Mouse (Mus musculus) gonadal fat pad, adult 2 months (tissue): ENCODE results near the gene Nxph1. TPM values are rescaled to one million over a fixed set of nuclear protein-coding genes. Genes with fewer than 3 reads are reported as not detected.

Source experiments
- DNase-seq: peaks from one replicate; pipeline ENCODE4 v3.0.0-alpha.2; 2012; ENCODE audit warnings: low read depth
- polyA plus RNA-seq: library from polyadenylated mRNA; depleted of rRNA; stranded (reverse); fragments of >200 nt; gene quantifications from 2 replicates; pipeline ENCODE4 v1.2.3, GENCODE M21; 2012

Gene Nxph1
- polyA plus RNA-seq, 1 experiment, result 0.28 TPM

- no peak for DNase-seq
Measured at GRCm38 (mm10) chr6:8970576-8970975, 22.3 kb downstream of the Nxph1 start.

GRCm38 (mm10) chr6:8979237-8979871 lies 31.1 kb downstream of the Nxph1 start:
- DNase-seq, result no peak

DNA sequence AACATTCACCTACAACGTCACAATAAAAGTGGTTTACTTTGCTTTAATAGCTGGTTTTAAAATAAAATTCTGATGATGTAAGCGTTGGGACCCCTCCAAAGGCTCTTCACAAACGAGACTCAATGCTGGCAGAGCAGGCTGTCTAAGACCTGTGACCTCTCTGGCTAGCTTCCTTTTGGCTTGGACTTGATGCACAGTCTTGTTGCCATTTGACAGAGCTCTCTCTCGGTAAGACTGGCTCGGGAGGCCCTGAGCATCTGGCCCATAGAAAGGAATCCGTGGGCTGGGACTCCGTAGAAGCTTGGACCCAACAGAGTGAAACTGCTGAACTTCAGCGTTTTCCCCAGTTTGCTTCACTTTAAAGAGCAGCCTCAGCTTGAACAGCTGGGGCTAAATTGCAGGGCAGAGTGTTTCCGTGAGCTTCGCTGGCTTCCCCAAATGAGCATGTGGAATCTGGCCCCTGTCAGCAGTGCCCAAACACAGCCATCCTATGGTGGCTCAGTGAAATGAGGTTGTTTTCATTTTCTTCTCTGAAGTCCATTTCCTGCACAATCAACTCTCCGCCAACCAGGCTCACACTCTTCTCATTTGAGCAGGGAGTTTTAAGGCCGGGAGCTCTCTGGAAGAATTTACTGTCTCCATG lies 48.2 kb downstream of the Nxph1 start:
- no peak for DNase-seq

GRCm38 (mm10) chr6:8997326-8997725 lies 49.1 kb downstream of the Nxph1 start:
- DNase-seq, result no peak

DNA sequence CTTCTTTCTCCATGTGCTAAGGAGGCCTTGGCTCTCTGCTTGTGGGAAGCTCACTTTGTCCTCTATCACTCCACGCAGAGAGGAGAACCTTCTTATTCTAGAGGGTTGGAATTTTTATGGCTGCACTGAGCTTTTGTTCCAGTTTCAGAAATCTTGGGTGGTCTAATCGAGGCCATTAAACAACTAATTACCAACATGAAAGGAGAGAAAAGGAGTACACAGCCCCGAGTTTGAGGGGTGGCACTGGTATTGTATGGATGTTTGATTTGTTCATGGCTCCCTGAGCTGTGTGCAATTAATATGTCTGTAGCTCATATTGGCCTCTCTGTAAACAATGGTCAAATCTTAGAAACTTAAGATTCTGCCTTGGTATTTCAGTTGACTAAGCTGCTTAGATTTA lies 54.5 kb downstream of the Nxph1 start:
- no peak for DNase-seq

DNA sequence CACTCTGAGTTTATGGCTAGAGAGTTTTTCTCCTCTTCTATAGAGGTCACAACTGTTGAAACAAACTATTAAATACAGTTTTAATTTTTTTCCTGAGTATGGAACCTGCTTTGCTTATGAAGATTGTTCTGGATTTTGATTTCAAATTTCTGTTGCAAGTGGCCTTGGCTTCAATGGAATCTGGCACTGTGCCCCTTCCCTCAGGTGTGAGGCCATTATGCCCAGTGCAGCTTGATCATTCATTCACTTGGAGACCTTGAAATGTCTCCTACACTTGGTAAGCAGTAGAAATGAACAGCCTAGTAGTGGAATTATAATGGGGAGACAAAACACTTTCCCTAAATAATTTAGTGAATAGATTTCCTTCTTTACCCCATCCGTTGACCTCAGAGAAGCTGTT lies 78.4 kb downstream of the Nxph1 start:
- no peak for DNase-seq

GRCm38 (mm10) chr6:9027146-9027545 lies 78.9 kb downstream of the Nxph1 start:
- DNase-seq, result no peak

- DNase-seq, result no peak
Measured at GRCm38 (mm10) chr6:9028501-9028900, 80.3 kb downstream of the Nxph1 start.

GRCm38 (mm10) chr6:9039286-9039685 lies 91.1 kb downstream of the Nxph1 start:
- DNase-seq, result no peak

GRCm38 (mm10) chr6:9040991-9041390 lies 92.8 kb downstream of the Nxph1 start:
- no peak for DNase-seq

DNA sequence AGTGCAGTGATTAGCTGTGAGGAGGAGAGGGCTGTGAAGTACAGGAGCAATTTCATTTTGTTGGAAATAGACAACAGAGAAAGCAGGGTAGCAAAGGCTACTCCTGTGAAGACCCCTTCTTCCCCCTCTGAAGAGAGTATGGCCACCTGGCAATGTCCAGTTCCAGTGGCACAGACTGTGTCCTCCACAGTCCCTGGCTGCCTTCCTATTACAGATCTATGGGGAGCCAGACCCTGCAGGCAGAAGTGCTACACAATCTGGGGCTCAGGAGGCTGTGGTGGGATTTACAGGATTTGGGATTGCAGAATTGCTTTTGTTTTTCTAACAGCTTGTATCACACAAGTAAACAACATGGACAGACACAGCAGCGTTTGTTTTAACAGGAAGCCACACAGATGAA lies 94.2 kb downstream of the Nxph1 start:
- DNase-seq, result no peak

DNA sequence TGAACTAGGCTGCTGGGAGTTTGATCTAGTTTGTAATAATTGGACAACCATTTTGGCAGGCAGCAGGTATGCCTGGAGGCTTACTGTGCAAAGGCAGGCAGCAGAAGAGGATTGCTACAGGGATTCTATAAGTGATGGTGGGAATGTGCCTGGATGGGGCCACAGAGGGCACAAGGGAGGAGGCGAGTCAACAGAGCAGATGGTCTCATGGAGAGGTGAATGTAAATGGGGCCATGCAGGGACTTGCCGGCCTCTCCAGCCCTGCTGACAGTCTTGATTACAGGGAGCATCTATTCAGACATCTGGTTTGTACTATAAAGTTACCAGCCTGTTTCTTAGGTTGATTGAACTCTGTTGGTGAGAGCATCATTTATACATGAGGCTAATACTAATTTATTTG lies 98.6 kb downstream of the Nxph1 start:
- DNase-seq, result no peak

- DNase-seq, result no peak
Measured at GRCm38 (mm10) chr6:9061261-9062105, 113.3 kb downstream of the Nxph1 start.

DNA sequence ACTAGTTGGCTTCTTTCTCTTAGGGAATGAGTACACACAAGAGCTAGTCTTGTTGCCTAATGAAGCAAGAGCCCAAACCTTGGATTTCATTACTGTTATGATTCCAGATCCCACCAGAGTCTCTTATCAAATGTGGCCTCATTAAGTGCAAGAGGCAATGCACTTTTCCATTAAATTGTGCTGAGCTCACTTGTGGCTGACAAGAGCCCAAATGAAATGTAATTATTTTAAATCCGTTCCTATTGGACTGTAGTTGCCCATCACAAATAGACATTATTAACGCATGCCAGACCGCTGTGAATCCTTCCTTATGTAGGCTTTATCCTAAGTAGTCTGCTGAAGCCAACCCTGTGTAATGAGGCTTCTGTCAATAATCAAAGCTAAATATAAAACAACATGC lies 118.2 kb downstream of the Nxph1 start:
- DNase-seq, result no peak

- DNase-seq, result no peak
Measured at GRCm38 (mm10) chr6:9069913-9070312, 121.7 kb downstream of the Nxph1 start.

- DNase-seq, result no peak
Measured at GRCm38 (mm10) chr6:9076463-9076862, 128.2 kb downstream of the Nxph1 start.

GRCm38 (mm10) chr6:9077793-9078689 lies 129.8 kb downstream of the Nxph1 start:
- DNase-seq, result no peak

GRCm38 (mm10) chr6:9083851-9084250 lies 135.6 kb downstream of the Nxph1 start:
- DNase-seq, result no peak

DNA sequence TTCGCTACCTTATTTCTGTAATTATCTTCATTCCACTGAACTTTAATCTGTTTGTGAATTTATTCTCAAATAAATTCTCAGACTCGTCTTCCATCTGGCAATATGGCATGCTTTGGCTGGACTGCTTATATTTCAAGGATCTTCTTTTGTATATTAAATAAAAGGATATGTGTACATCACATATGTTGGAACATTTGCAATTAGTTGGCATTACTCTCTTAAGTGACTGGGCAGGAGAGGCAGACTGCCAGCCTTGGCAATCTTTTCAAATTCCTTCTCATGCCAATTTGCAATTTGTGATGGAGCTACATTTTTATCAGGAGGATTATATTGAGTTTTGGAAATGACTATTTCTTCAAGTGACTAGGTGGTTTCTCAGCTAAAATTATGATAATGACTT lies 149.1 kb downstream of the Nxph1 start:
- no peak for DNase-seq

DNA sequence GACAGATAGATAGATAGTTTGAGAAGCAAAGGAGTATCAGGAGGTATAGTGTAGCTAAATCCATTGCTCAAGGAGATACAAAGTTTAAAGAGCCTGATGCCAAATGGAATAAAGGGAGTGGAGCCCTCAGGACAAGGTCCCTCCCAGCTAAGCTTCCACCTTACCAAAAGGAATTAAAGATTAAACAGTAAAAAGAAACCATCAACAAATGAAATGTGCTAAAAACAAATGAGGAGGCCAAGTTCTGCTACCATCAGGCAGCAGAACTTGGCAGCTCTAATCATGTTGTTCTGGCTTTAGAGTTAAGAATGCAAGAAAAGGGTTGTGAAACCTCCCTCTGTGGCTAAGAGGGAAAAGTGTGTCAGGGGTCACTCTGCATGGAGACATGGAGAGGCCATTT lies 159.1 kb downstream of the Nxph1 start:
- DNase-seq, result no peak

DNA sequence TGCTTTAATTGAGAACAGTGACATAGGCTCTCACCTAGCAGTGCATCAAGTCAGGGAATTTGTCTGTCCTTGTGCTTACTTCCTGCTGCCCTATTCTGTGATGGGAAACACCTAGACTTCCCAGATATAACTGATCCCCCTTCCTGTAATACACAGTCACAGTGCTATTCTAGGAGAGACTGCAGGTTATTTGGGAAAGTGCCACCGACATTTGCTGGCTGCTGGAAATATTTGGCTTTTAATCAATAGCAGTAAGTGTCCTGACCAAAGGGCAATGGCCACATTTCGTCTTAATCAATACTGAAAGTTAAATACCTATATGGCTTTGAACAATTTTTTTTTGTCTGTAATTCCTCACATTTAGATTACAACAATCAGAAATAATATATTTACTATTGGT lies 170.9 kb downstream of the Nxph1 start:
- DNase-seq, result no peak
